Mouse (Mus musculus): ENCODE results near the gene Fam131b.

The Fam131b gene

GRCm38 (mm10) chr6:42324482-42325267 is at the start of gene Fam131b:
TSS of gene Fam131b (minus strand) at chr6:42324643.
- no peak for DNase-seq (ENCODE audit: low read depth, low spot score)

- no peak for DNase-seq (ENCODE audit: low read depth, low spot score)
These were observed 49.4 kb upstream of the Fam131b start for GRCm38 (mm10) chr6:42373669-42374430.

DNA sequence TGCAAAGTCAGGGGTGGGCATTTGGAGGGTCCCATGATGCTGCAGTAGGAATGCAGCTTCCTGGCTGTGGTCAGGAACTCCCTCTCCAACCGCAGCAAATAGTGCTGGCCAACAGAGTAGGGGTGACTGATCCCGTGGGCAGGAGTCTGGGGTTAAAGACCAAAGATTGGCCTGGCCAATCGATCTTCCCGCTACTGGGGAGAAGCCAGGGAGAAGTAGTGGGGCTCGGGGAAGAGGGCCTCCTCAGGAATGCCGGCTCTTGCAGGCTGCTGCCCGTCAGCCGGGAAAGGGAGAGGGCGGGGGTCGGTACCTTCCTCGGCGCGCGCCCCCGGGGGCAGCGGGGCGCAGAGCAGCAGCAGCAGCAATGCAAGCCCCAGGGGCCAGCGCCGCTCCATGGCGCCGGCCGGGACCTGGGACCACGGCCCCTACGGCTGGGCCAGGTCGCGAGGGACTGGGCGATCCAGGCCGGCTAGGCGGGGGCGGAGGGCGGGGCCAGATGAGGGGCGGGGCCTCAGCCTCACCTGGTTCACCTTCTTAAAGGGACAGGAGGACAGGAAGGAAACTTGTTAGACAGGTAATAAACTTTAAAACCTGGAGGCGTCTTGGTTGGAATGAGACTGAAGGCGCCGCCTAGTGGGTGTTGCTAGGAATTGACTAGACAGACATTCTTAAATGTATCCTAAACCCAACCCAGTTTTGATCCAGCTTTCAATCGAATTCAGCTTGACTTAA is 48.5 kb upstream of the Fam131b start, which contains the start of gene Epha1:
Gene Epha1, minus strand, starts transcription at position 453 of the 732 bp plus-strand sequence.
- no peak for DNase-seq (ENCODE audit: low read depth, low spot score)

GRCm38 (mm10) chr6:42372421-42372815 is 48.0 kb upstream of the Fam131b start:
- no peak for DNase-seq (ENCODE audit: low read depth, low spot score)

- no peak for DNase-seq (ENCODE audit: low read depth, low spot score)
These were observed 47.6 kb upstream of the Fam131b start for GRCm38 (mm10) chr6:42372001-42372400.

DNA sequence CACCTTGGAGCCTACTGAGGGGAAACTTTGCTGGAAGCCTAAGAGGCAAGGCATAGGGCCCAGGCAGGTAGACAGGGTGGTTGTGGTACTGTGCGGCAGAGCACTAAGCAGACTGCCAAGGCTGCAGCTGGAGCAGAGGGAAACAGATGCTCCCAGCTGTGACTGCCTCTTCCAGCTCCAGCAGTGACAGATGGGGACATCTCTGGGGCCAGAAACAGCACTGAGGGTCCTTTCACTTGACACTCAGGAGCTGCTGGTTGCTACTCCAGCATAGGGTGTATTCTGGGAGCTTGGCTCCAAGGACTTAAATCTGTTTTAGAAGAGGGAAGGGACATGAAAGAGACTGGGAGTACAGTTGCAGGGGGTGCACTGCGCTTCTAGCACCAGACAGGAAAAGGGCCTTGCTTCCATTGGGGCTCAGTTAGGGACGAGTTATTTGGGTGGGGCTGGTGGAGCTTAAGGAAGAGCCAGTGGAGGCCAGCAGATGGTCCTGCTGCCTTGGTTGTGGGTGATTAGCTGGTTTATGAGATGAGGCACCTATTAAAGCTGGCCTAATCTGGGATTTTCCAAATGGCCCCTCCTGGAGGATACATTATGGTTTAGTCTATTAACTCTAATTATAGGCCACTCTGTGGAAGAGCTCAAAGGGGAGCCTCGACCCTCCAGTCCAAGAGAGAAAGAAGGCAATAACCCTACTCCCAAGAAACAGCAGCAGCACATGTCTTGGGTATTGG is 46.4 kb upstream of the Fam131b start:
- DNase-seq (ENCODE audit: low read depth, low spot score) = no peak

DNA sequence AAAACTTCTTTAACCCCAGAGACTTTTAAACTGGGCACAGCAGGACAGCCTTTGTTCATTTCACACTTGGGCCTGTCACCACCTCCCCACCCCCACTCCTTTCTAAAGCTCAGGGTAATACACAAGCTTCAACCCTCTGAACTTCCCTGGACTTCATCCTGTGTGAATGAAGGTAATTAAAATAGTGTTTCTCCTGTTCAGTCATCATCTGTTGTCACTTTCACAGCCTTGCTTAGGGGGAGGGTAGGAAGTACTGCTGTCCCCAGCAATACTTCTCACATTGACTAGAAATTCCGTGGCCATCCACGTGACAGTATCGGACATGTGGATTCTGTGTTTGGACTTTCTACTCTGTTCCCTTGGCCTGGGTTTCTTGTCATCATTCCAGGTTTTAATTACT is 45.4 kb upstream of the Fam131b start:
- no peak for DNase-seq (ENCODE audit: low read depth, low spot score)

DNA sequence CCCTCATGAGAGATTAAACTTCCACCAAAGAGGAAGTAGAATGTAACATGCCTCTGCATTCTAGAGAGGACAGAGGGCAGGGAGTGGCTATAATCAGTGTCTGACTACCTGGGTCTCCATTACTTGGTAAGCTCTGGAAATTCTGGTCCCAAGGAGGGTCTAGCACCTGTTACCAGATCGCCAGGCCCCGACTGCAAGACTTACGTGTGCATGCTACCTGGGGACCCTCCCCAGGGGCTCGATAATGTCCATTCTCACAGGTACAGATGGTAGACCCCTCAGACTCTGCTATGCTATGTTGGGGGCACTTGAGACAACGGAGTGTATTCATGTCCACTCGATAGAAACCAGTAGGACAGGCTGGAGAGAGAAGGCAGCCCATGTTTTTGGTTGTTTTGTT is 40.8 kb upstream of the Fam131b start:
- DNase-seq (ENCODE audit: low read depth, low spot score) = no peak

DNA sequence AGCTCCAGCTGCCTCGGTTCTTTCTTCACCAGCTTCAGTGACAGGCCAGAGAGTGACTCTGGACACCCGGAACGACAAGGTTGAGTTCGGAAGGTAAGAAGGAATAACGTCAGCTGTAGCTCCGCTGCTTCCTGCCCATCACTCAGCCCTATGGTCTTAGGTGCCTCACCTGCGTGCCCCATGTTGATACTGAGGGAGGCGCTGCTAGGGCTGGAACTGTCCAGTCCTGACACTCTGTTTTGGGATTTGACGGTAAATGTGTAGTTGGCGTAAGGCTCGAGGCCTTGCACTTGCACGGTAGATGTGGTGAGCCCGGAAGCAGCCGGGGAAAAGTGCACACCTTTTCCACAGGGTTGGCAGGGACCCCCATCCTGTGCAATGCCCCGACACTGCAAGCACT is 40.2 kb upstream of the Fam131b start:
- no peak for DNase-seq (ENCODE audit: low read depth, low spot score)

DNA sequence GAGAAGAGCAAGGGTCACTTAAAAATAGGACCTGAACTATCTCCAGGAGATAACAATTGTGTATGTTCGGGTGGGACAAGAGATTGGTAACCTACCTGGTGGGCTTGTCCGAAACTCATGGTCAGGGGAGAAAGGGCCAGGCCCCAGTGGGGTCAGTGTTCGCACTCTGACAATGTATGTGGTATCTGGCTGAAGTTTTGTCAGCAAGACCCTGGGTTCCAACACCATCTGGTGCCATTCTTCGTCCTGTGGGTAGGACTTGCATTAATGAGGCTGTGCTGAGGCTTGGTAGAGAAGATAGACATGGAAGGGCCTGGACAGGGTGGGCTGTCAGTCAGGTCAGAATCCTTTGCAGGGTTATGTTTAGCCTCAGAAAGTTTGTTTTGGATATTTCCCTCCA is 39.6 kb upstream of the Fam131b start:
- no peak for DNase-seq (ENCODE audit: low read depth, low spot score)

DNA sequence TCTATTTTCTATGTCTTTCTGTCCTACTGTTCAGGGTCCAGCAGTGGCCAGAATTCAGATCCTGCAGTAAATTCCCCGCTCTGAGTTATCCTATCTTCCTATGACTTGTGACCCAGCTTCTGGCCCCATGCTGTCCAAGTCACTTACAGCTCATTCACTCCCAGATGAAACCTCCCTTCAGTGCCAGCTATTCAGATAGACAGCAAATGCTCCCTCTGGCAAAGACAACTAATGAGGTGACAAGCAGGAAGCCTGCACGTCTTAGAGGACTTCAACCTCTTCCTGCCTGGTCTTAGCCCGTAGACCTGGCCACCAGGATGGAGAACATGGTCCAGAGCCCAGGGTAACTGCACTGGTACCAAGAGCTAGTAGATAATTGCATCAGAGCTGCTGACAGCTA is 38.5 kb upstream of the Fam131b start:
- DNase-seq (ENCODE audit: low read depth, low spot score) = no peak

DNA sequence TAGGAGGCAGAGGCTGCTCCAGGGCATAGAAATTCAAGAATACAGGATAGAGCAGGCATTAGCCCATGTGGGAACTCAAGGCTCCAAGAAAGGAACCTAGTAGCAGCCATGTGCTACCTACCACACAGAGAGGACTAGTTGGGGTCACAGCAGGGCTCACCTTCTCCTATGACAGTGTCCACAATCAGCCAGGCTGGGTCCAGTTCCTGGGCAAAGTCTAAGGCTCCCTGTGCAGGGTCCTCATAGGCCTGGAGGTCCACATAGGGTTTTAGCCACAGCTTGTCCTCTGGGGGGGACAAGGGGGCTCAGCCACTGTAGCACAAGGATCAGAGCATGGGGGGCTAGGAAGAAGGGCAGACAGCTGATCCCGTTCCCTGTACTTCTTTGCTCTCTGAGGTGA is 38.1 kb upstream of the Fam131b start:
- DNase-seq (ENCODE audit: low read depth, low spot score) = no peak

DNA sequence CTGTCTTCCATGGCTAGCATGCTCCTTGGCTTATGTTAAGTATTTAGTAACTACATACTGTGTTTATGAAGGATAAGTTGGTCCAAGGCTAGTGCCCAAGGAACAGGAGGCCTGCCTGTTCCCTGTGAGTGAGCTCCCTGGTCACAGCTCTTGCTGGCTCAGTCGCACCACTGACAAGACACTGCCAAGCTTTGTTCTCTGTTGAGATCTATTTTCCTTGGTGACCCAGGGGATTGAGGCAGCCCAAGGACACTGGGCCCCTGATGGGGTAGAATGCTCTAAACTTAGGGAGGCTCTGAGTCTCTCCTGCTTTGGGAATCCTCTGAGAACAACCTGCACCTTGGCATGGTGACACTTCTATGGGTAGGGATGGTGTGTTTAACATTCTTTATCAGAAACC is 37.6 kb upstream of the Fam131b start:
- no peak for DNase-seq (ENCODE audit: low read depth, low spot score)

GRCm38 (mm10) chr6:42361041-42361895 is 36.8 kb upstream of the Fam131b start:
- no peak for DNase-seq (ENCODE audit: low read depth, low spot score)

- no peak for DNase-seq (ENCODE audit: low read depth, low spot score)
These were observed 35.9 kb upstream of the Fam131b start for GRCm38 (mm10) chr6:42360231-42360840.

DNA sequence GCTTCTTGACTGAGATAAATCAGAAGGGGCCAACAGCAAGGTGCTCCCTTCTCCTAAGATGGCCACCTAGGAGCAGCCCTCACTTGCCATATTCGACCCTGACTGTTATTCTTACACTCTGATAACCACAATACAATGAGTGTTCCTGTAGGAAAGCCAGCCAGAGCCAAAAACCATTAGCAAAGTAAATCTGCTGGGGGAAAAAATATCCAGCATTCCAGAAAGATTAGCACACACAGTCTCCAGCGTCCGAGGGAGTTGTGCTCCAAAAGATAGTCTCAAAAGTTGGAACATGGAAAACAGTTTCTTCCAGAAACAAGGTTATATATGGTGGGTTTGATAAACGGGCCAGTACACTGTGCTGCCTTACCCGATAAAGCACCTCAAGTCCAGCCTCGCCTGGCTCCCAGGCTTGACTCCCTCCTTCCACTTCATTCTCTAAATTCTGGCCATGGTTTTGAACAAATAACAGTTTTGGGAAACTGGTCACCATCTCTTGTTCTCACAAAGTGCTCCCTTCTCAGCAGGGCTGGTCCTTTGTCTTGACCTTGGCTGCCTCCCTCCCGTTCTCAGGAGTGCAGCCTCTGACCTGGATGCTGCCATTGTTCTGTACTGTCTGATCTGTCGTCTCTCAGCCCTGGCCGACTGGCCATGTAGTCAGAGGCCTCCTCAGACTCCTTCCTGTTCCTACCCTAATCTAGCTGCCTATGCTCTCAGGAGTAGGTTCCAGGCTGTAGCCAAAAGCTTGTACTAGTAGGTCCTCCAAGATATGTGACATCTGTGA is 35.1 kb upstream of the Fam131b start:
- DNase-seq (ENCODE audit: low read depth, low spot score) = no peak

GRCm38 (mm10) chr6:42358901-42359300 is 34.5 kb upstream of the Fam131b start:
- DNase-seq (ENCODE audit: low read depth, low spot score) = no peak

- DNase-seq (ENCODE audit: low read depth, low spot score) = no peak
These were observed 33.5 kb upstream of the Fam131b start for GRCm38 (mm10) chr6:42357901-42358300.

- no peak for DNase-seq (ENCODE audit: low read depth, low spot score)
These were observed 32.5 kb upstream of the Fam131b start for GRCm38 (mm10) chr6:42356913-42357312.

All from skeletal muscle tissue, adult 2 months (tissue).